Mouse (Mus musculus): ENCODE results near the gene Fgd2. TPM values are rescaled to one million over a fixed set of nuclear protein-coding genes. Genes with fewer than 3 reads are reported as not detected.

Gene Fgd2
- polyA plus RNA-seq, 1 experiment from 2014 or later: 8.9 TPM

GRCm38 (mm10) chr17:29341591-29342003 lies 19.1 kb upstream of the Fgd2 start:
- WGBS (ENCODE audit: insufficient replicate concordance): 45% methylated on average over 9 of the region's 9 CpGs
- TF ChIP-seq EP300 (IDR thresholded peaks at IDR 0.05; ENCODE audit: low read depth) (no peak), CTCF (IDR thresholded peaks at IDR 0.05; ENCODE audit: low read depth) (peak; percentile 54)
- ATAC-seq (peak; percentile 37), DNase-seq (peak; percentile 54)
- Histone ChIP-seq H3K9ac (replicated peaks) (no peak overlapping the region), H3K4me2 (ENCODE audit: low read depth, low read length) (no peak overlapping the region; the same call in 1 of the 2 replicates), H3K27me3 (ENCODE audit: insufficient read depth, low read length) (no peaks in the 10 kb centered on the region), H3K4me3 (ENCODE audit: low read depth, low read length) (no peak overlapping the region), H3K27ac (ENCODE audit: low read depth) (0 out of 2 replicates have a peak overlapping the region, but pooled peaks have one; percentile 34), H3K9me3 (ENCODE audit: low read length) (no peaks in the 10 kb centered on the region), H3K36me3 (replicated peaks; ENCODE audit: insufficient read depth, low read length) (peaks cover 49% of the 10 kb centered on the region), H3K4me1 (ENCODE audit: insufficient read depth) (peaks cover 24% of the 10 kb centered on the region)

DNA sequence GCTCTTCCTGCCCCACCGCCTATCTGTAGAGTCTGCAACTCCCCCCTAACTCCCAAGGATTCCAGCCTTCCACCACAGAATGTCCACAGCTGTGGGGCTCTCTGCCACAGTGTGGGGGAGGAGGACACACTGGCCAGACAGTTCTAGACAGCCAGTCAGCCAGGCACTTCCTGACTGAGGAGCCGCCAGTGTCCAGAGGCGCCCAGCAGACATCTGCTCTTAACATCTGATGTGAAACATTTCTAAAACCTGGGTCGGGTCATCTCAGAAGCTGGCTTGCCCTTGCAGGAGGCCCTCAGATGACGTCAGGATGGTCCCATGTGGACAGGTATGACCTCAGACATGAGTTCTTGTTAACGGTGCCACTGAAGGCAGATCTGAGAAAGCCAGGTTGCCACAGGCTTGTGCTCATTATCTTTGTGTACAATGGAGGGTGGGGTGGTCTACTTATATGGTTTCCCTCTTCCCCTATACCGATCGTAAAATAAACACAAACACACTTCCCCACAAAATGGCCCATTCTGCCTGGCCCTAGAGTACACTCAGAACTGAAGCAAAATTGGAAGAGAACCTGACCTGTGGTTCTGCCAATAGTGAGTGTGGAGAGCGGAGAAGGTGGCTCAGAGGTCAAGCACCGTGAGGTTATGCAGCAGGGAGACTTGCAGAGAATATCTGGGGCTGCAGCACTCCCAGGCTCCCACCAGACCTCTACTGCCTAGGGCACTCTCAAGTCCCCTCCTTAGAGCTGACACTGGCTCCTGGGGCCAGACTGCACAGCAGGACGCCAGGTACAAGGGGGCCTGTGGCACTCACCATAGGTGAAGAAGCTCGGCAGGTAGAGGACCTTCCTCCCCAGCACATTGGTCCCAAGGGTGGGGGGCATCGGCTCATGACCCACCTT lies 18.5 kb upstream of the Fgd2 start:
- Histone ChIP-seq H3K27me3 (ENCODE audit: insufficient read depth, low read length) (no peaks in the 10 kb centered on the region), H3K36me3 (replicated peaks; ENCODE audit: insufficient read depth, low read length) (peaks cover 43% of the 10 kb centered on the region), H3K27ac (ENCODE audit: low read depth) (peak overlapping the region; percentile 34), H3K4me1 (ENCODE audit: insufficient read depth) (peaks cover 29% of the 10 kb centered on the region), H3K9me3 (ENCODE audit: low read length) (no peaks in the 10 kb centered on the region), H3K9ac (replicated peaks) (no peak overlapping the region; the same call in 1 of the 2 replicates), H3K4me3 (ENCODE audit: low read depth, low read length) (no peak overlapping the region), H3K4me2 (ENCODE audit: low read depth, low read length) (no peak overlapping the region; the same call in 1 of the 2 replicates)
- peak; percentile 28 for DNase-seq
- 59% methylated on average over 13 of the region's 13 CpGs for WGBS (ENCODE audit: insufficient replicate concordance)
- TF ChIP-seq CTCF (IDR thresholded peaks at IDR 0.05; ENCODE audit: low read depth) (no peak), EP300 (IDR thresholded peaks at IDR 0.05; ENCODE audit: low read depth) (no peak)
- ATAC-seq: peak; percentile 26

DNA sequence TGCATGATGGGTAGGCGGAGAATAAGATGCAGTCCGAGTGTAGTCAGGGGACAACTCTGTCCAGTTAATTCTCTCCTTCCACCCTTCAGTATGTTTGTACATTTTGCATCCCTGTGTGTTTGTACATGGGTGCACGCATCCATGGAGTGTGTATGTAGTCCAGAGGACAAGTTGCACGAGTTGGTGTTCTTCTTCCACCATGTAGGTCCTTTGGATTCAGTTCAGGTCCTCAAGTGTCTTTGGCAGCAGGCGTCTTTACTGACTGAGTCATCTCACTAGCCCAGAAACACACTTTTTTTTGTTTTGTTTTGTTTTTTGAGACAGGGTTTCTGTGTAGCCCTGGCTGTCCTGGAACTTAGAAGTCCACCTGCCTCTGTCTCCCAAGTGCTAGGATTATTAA lies 17.5 kb upstream of the Fgd2 start:
- Histone ChIP-seq H3K27ac (ENCODE audit: low read depth) (no peak overlapping the region), H3K9ac (replicated peaks) (no peak overlapping the region), H3K4me1 (ENCODE audit: insufficient read depth) (peaks cover 33% of the 10 kb centered on the region), H3K4me2 (ENCODE audit: low read depth, low read length) (no peak overlapping the region), H3K27me3 (ENCODE audit: insufficient read depth, low read length) (no peaks in the 10 kb centered on the region), H3K4me3 (ENCODE audit: low read depth, low read length) (no peak overlapping the region), H3K9me3 (ENCODE audit: low read length) (no peaks in the 10 kb centered on the region), H3K36me3 (replicated peaks; ENCODE audit: insufficient read depth, low read length) (peaks cover 37% of the 10 kb centered on the region)
- DNase-seq (no peak), ATAC-seq (no peak)
- TF ChIP-seq CTCF (IDR thresholded peaks at IDR 0.05; ENCODE audit: low read depth) (no peak), EP300 (IDR thresholded peaks at IDR 0.05; ENCODE audit: low read depth) (no peak)
- 85% methylated on average over 5 of the region's 5 CpGs for WGBS (ENCODE audit: insufficient replicate concordance)

- TF ChIP-seq EP300 (IDR thresholded peaks at IDR 0.05; ENCODE audit: low read depth): no peak
- TF ChIP-seq CTCF (IDR thresholded peaks at IDR 0.05; ENCODE audit: low read depth): no peak
- peaks cover 20% of the 10 kb centered on the region for H3K36me3 ChIP-seq (replicated peaks; ENCODE audit: insufficient read depth, low read length)
- no peak overlapping the region for H3K9ac ChIP-seq (replicated peaks)
- no peak for ATAC-seq
- no peak for DNase-seq
- H3K4me1 ChIP-seq (ENCODE audit: insufficient read depth): peaks cover 42% of the 10 kb centered on the region
- no peak overlapping the region for H3K4me3 ChIP-seq (ENCODE audit: low read depth, low read length)
- no peak overlapping the region for H3K4me2 ChIP-seq (ENCODE audit: low read depth, low read length)
- no peak overlapping the region for H3K27ac ChIP-seq (ENCODE audit: low read depth)
- 88% methylated on average over 12 of the region's 12 CpGs for whole genome bisulfite sequencing (ENCODE audit: insufficient replicate concordance)
- H3K27me3 ChIP-seq (ENCODE audit: insufficient read depth, low read length): no peaks in the 10 kb centered on the region
- H3K9me3 ChIP-seq (ENCODE audit: low read length): no peaks in the 10 kb centered on the region
These were observed 15.4 kb upstream of the Fgd2 start for GRCm38 (mm10) chr17:29345272-29345671.

DNA sequence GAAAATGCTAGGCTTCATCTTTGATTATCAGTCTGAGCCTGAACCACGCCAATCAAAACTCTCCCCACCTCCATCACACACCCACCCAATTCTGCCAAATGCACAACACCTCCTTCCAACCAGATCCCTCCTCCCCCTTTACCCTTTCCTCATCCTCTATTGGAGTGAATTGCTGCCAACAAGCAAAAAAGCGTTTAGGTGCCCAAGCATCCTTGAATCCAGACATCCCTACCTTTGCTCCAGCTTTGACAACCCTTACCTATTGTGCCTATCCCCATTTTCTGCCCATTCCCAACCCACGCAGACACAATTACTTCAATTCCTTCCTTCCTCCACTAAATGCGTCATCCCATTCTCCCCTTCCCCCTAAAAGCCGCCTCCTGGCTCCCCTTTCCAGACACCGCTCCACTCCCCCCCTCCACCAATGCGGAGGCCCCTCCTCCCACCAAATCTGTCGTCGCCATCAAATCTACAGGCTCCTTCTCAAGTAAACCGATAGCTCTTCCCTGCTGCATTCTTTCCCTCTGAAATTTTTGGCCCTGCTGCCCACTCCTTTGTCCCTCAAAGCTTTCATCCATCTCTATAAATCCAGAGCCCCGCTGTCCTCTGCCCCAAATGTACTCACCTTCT lies 14.1 kb upstream of the Fgd2 start:
- H3K27ac ChIP-seq (ENCODE audit: low read depth): peak overlapping the region; percentile 92
- no peak for ATAC-seq

GRCm38 (mm10) chr17:29347126-29347644 lies 13.5 kb upstream of the Fgd2 start:
- ATAC-seq (peak; percentile 18; the same call in 1 of the 2 replicates), DNase-seq (no peak)
- H3K4me2 ChIP-seq (ENCODE audit: low read depth, low read length): peak overlapping the region; percentile 93
- under 1% methylated on average over 40 of the region's 45 CpGs for WGBS (ENCODE audit: insufficient replicate concordance)
- no peaks in the 10 kb centered on the region for H3K9me3 ChIP-seq (ENCODE audit: low read length)
- TF ChIP-seq CTCF (IDR thresholded peaks at IDR 0.05; ENCODE audit: low read depth) (no peak), EP300 (IDR thresholded peaks at IDR 0.05; ENCODE audit: low read depth) (no peak)
- H3K27ac ChIP-seq (ENCODE audit: low read depth): peak overlapping the region; percentile 92
- H3K4me3 ChIP-seq (ENCODE audit: low read depth, low read length): peak overlapping the region; percentile 94
- H3K27me3 ChIP-seq (ENCODE audit: insufficient read depth, low read length): no peaks in the 10 kb centered on the region
- H3K36me3 ChIP-seq (replicated peaks; ENCODE audit: insufficient read depth, low read length): peaks cover 13% of the 10 kb centered on the region
- H3K9ac ChIP-seq (replicated peaks): peak overlapping the region; percentile 95
- peaks cover 36% of the 10 kb centered on the region for H3K4me1 ChIP-seq (ENCODE audit: insufficient read depth)

More for the DNA sequence above, 14.1 kb upstream of the Fgd2 start:
- H3K4me3 ChIP-seq (ENCODE audit: low read depth, low read length): peak overlapping the region; percentile 94
- WGBS (ENCODE audit: insufficient replicate concordance): 7% methylated on average over 11 of the region's 11 CpGs
- H3K36me3 ChIP-seq (replicated peaks; ENCODE audit: insufficient read depth, low read length): peaks cover 15% of the 10 kb centered on the region
- H3K4me1 ChIP-seq (ENCODE audit: insufficient read depth): peaks cover 42% of the 10 kb centered on the region
- H3K9ac ChIP-seq (replicated peaks): peak overlapping the region; percentile 95
- no peaks in the 10 kb centered on the region for H3K9me3 ChIP-seq (ENCODE audit: low read length)
- TF ChIP-seq EP300 (IDR thresholded peaks at IDR 0.05; ENCODE audit: low read depth) (no peak), CTCF (IDR thresholded peaks at IDR 0.05; ENCODE audit: low read depth) (no peak)
- peak overlapping the region; percentile 93 for H3K4me2 ChIP-seq (ENCODE audit: low read depth, low read length)
- DNase-seq: no peak
- no peaks in the 10 kb centered on the region for H3K27me3 ChIP-seq (ENCODE audit: insufficient read depth, low read length)

All from liver, postnatal 0 days (tissue).